Mouse (Mus musculus) liver, embryonic 12.5 days (tissue): ENCODE data around the gene Gm30302. TPM values are rescaled to one million over a fixed set of nuclear protein-coding genes. Genes with fewer than 3 reads are reported as not detected.
"Not testable (repeated sequence)": the region's sequence is repeated elsewhere in the genome, so short reads cannot be mapped to it uniquely, and the experiment has no call there.

Experiments used
- ATAC-seq: fragments of 200-750 bp; cut with Nextera tagmentation; 2 replicates; pipeline ENCODE4 v1.8.0; 2017; ENCODE audit warnings: moderate number of reproducible peaks, mild to moderate bottlenecking, moderate library complexity
- H3K27ac ChIP-seq: fragments of 300-500 bp; sonication (generic); 2 replicates; pipeline ENCODE4 v1.5.1; 2016; ENCODE audit warnings: mild to moderate bottlenecking
- H3K27me3 ChIP-seq: fragments of 300-500 bp; sonication (generic); replicated peaks from 2 replicates; pipeline ENCODE4 v1.6.1; 2016; ENCODE audit warnings: mild to moderate bottlenecking, moderate library complexity
- H3K36me3 ChIP-seq: fragments of 300-500 bp; sonication (generic); 2 replicates; pipeline ENCODE4 v1.6.1; 2016; ENCODE audit warnings: mild to moderate bottlenecking, moderate library complexity
- H3K4me1 ChIP-seq: fragments of 300-500 bp; sonication (generic); 2 replicates; pipeline ENCODE4 v1.6.1; 2016
- H3K4me2 ChIP-seq: fragments of 300-500 bp; sonication (generic); 2 replicates; pipeline ENCODE4 v1.6.1; 2016; ENCODE audit warnings: mild to moderate bottlenecking, moderate library complexity
- H3K4me3 ChIP-seq: fragments of 300-500 bp; sonication (generic); 2 replicates; pipeline ENCODE4 v1.5.1; 2016; ENCODE audit warnings: mild to moderate bottlenecking, moderate library complexity
- H3K9ac ChIP-seq: fragments of 300-500 bp; sonication (generic); 2 replicates; pipeline ENCODE4 v1.6.1; 2016; ENCODE audit warnings: mild to moderate bottlenecking, moderate library complexity
- H3K9me3 ChIP-seq: fragments of 300-500 bp; sonication (generic); replicated peaks from 2 replicates; pipeline ENCODE4 v1.6.1; 2016; ENCODE audit warnings: mild to moderate bottlenecking, moderate library complexity
- WGBS: fragments of 180-500 bp; shearing (Covaris S2); methylation state at CpG from one replicate; pipeline ENCODE4 v1.1.7; 2016; ENCODE audit not compliant: insufficient replicate concordance; 5-methylcytosine and 5-hydroxymethylcytosine counted together
- polyA plus RNA-seq: library from polyadenylated mRNA; unstranded; fragments of >200 nt; fragmentation: Nextera tagmentation; extraction: Ambion mirVana; gene quantifications from 2 replicates; pipeline ENCODE4 v1.2.1, GENCODE M21; 2016

Gm30302 gene
- polyA plus RNA-seq, 1 experiment from 2014 or later: not detected

DNA sequence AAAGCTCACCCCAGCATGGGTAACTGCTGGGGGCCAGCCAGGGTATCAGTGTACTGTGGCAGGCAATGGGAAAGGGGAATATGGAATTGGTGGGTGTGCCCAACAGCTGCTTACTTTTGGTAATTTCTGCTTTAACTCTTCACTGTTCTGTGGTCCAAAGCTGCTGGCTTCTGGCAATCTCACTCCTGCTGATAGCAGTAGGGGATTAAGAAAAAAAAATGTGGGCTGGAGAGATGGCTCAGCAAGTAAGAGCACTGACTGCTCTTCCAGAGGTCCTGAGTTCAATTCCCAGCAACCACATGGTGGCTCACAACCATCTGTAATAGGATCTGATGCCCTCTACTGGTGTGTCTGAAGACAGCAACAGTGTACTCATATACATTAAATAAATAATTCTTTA is 27.3 kb downstream of the Gm30302 start:
- not testable (repeated sequence) for ATAC-seq, H3K9ac ChIP-seq, H3K27ac ChIP-seq, H3K27me3 ChIP-seq, H3K4me2 ChIP-seq, H3K4me3 ChIP-seq, H3K9me3 ChIP-seq, H3K36me3 ChIP-seq
- H3K4me1 ChIP-seq: peaks cover 23% of the 10 kb centered on the region

DNA sequence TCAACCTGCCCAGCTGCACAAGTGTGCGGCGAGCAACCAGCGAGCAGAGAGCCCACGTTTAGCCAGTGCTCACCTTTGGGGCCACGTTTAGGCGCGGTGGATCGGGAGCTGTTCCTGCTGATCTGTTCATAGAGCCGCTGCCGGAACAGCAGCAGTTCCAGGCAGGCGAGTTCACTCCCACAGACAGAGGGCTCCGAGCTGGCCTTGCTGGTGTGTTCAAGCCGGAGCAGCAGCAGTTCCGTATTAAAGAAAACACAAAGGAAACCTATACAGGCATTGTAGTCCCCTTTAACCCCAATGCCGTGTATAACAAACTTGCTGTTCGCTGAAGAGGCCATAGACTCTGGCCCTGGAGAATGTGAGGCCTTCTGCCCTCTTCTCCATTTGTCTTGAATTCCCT is 29.7 kb downstream of the Gm30302 start:
- WGBS: 65% methylated on average over 16 of the region's 16 CpGs
- Histone ChIP-seq H3K36me3 (no peaks in the 10 kb centered on the region), H3K4me1 (peaks cover 23% of the 10 kb centered on the region), H3K9ac (no peak overlapping the region), H3K4me2 (no peak overlapping the region), H3K9me3 (no peaks in the 10 kb centered on the region), H3K27ac (no peak overlapping the region), H3K4me3 (no peak overlapping the region), H3K27me3 (no peaks in the 10 kb centered on the region)
- ATAC-seq: no peak

DNA sequence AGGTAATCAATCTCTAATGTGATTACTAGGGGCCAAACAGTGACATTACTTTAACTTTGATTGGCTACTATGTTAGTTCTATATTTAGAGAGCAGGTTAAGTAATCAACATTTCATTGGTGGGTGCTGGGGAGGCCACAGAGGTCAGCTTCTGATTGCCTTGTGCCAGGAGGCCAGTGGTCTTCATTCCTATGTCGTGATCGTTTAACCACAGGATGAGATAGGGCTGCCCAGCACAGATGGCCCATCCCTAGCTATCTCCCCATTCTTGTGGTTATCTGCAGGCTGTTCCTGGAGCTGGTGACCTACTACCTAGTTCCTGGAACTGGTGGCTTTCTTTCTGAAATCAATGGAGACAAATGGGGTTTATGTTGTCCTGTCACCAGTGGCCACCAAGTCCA is 30.8 kb downstream of the Gm30302 start:
- Histone ChIP-seq H3K4me1 (peaks cover 23% of the 10 kb centered on the region), H3K27ac (no peak overlapping the region), H3K27me3 (no peaks in the 10 kb centered on the region), H3K4me3 (no peak overlapping the region), H3K9ac (no peak overlapping the region), H3K36me3 (no peaks in the 10 kb centered on the region), H3K9me3 (no peaks in the 10 kb centered on the region), H3K4me2 (no peak overlapping the region; the same call in 1 of the 2 replicates)
- whole genome bisulfite sequencing: 14% methylated on average over 2 of the region's 2 CpGs
- peak; percentile 71 for ATAC-seq

DNA sequence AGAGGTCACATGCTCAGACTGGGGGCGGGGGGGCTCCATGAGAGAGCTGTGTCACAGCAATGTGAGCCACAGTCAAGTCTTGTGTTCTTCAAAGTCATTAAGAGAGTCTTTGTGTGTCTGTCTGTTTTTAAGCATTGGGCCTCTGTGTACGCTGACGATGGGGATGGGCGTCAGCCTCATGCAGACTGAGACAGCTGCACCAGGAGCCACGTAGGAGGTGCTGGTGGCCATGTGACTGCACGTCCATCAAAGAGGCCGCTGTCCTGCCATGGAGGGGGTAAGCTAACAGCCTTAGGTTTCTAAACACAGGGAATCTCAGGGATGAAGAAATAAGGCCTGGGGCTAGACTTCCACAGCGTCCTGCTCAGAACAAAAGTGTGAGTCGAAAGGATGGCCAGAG is 32.5 kb downstream of the Gm30302 start:
- Histone ChIP-seq H3K36me3 (no peaks in the 10 kb centered on the region), H3K4me1 (peaks cover 23% of the 10 kb centered on the region), H3K4me2 (no peak overlapping the region), H3K27ac (no peak overlapping the region), H3K4me3 (no peak overlapping the region), H3K9ac (no peak overlapping the region), H3K9me3 (no peaks in the 10 kb centered on the region), H3K27me3 (no peaks in the 10 kb centered on the region)
- WGBS: 60% methylated on average over 9 of the region's 9 CpGs
- no peak for ATAC-seq

DNA sequence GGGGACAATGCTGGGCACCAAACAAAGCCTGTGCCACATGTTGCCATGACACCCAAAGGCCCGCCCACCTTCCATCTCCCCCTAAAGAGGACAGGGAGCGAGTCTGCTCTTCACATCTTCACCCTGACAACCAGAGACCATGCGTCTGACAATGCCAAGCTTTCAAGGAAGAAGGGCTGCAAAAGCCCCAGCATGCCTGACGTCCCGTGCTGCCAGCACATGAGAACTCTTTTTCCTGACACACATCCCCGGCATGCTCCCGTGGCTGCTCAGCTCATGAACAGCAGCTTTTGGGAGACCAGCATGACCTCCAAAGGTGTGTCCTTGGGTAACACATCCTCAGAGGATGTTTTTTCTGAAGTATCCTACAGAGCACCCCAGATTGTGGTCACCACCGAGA is 33.5 kb downstream of the Gm30302 start:
- no peaks in the 10 kb centered on the region for H3K27me3 ChIP-seq
- 75% methylated on average over 8 of the region's 8 CpGs for WGBS
- no peak for ATAC-seq

DNA sequence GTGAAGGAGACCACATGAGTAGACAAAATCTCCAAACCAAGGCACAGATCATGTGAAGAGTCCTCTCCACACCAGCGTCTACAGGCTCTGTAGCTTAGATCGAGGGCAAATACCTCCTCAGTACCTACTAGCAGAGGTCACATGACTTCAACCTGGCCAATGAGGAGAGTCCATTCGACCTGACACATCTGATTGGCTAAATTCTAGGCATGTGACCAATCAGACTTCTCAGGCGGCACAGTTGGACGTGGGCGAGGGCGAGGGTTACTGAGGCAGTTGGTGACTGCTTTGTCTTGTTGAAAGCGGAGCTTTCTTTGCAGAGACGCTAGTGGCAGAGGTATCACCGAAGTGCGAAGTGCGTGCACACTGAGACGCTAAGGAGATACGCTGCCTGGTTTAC is 36.6 kb downstream of the Gm30302 start:
- no peak overlapping the region for H3K4me2 ChIP-seq
- no peak for ATAC-seq
- 83% methylated on average over 14 of the region's 14 CpGs for WGBS
- H3K4me1 ChIP-seq: peaks cover 3% of the 10 kb centered on the region
- H3K36me3 ChIP-seq: no peaks in the 10 kb centered on the region
- H3K27ac ChIP-seq: no peak overlapping the region
- H3K4me3 ChIP-seq: no peak overlapping the region
- no peaks in the 10 kb centered on the region for H3K27me3 ChIP-seq
- H3K9ac ChIP-seq: no peak overlapping the region
- H3K9me3 ChIP-seq: no peaks in the 10 kb centered on the region

More for the DNA sequence above, 33.5 kb downstream of the Gm30302 start:
- Histone ChIP-seq H3K4me3 (no peak overlapping the region), H3K9me3 (no peaks in the 10 kb centered on the region), H3K9ac (no peak overlapping the region), H3K4me2 (no peak overlapping the region), H3K4me1 (peaks cover 23% of the 10 kb centered on the region), H3K27ac (no peak overlapping the region), H3K36me3 (no peaks in the 10 kb centered on the region)

DNA sequence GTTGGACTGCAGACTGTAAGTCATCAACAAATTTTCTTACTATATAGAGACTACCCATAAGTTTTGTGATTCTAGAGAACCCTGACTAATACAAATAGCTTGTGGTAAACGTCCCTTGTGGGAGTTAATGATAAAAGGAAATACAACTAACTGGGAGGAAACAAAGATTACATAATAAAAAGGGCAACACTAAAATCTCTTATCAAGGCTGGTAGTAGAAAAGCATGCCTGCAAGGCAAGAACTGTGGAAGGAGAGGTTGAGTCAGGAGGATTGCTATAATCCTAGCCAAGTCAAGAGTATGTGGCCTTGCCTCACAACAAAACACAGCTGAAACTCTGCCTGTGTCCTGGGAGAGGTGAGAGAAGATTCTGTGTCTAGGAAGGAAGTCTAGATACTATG is 38.1 kb downstream of the Gm30302 start:
- Histone ChIP-seq H3K27me3 (no peaks in the 10 kb centered on the region), H3K27ac (no peak overlapping the region), H3K9me3 (no peaks in the 10 kb centered on the region), H3K36me3 (no peaks in the 10 kb centered on the region), H3K4me2 (no peak overlapping the region), H3K4me3 (no peak overlapping the region), H3K9ac (no peak overlapping the region), H3K4me1 (no peaks in the 10 kb centered on the region)
- 18% methylated on average over 1 of the region's 1 CpGs for WGBS
- ATAC-seq: no peak

DNA sequence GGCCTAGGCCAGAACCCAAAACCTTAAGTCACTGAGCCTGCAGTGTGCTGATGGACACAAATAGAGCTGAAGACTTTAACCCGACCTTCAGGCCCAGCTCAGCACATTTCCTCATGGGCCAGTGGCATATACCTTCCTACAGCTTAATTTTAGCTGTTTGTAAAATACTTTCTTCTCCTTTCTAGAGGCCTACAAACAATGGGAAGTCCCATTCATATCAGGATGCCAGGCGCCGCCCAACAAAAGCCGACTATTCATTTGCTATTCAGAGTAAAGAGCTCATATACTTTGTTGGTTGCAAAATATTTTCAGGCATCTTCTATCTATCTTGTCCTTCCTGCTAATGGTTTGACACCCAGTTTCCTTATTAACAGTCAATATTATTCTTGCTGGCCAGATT is 40.8 kb downstream of the Gm30302 start:
- H3K4me1 ChIP-seq: no peaks in the 10 kb centered on the region
- H3K27me3 ChIP-seq: no peaks in the 10 kb centered on the region
- no peak for ATAC-seq
- no peaks in the 10 kb centered on the region for H3K36me3 ChIP-seq
- WGBS: 70% methylated on average over 4 of the region's 4 CpGs
- no peaks in the 10 kb centered on the region for H3K9me3 ChIP-seq
- H3K4me2 ChIP-seq: no peak overlapping the region
- H3K4me3 ChIP-seq: no peak overlapping the region
- H3K9ac ChIP-seq: no peak overlapping the region
- no peak overlapping the region for H3K27ac ChIP-seq

DNA sequence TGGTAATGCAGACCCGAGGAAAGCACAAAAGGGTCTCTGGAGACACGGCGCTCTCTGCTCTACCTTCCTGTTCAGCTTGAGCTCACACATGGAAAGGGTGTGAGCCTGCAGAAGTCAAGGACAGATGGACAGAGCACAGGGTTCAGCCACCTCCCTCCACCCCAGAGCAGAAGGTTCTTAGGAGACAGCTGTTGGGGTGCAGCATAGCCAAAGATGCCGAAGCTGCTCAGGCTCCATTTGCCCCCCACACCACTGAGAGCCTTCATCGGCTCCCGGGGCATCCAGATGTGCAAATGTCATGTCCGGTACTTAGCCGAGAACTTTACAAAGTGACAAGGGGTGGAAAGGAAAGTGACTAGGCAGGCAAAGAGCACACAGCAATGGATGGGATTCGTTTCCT is 42.2 kb downstream of the Gm30302 start:
- ATAC-seq: no peak
- Histone ChIP-seq H3K27me3 (no peaks in the 10 kb centered on the region), H3K9ac (no peak overlapping the region), H3K4me1 (no peaks in the 10 kb centered on the region), H3K27ac (no peak overlapping the region), H3K9me3 (no peaks in the 10 kb centered on the region), H3K36me3 (no peaks in the 10 kb centered on the region), H3K4me3 (no peak overlapping the region), H3K4me2 (no peak overlapping the region)
- WGBS: 73% methylated on average over 9 of the region's 9 CpGs

DNA sequence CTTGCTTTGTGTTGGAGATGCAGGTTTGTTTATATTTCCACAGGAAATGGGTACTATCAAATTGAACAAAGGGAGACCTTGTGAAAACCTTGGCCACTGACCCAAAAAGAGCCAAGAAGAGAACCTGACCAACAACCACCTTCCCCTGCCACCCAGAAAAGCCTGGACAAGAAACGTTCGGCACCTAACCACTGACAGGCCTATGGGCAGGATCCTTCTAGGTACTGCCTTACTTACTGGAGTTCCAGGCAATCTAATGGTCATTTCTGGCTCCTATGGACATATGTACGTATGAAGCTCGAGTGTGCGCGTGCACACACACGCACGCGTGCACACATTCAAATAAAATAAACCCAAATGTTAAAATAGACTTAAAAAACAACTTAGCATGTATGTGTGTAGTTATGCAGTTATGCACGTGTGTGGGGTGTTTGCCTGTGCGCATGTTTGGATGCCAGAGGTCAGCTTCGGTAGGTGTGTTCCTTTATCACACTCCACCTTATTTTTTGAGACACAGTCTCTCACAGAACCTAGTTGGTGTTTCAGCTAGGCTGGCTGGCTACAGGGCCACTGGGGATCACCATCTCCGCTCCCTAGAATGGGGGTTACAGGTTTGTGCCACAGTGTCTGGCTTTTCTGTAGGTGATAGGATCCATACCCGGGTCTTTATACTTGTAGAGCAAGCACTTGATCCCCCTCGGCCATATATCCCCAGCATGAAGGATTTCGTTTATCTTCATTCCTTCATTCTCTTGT is 57.3 kb downstream of the Gm30302 start:
- Histone ChIP-seq H3K27ac (no peak overlapping the region), H3K4me1 (no peaks in the 10 kb centered on the region), H3K4me2 (no peak overlapping the region), H3K9me3 (no peaks in the 10 kb centered on the region), H3K36me3 (no peaks in the 10 kb centered on the region), H3K4me3 (no peak overlapping the region), H3K27me3 (no peaks in the 10 kb centered on the region), H3K9ac (no peak overlapping the region)
- no peak for ATAC-seq
- 79% methylated on average over 16 of the region's 16 CpGs for WGBS

DNA sequence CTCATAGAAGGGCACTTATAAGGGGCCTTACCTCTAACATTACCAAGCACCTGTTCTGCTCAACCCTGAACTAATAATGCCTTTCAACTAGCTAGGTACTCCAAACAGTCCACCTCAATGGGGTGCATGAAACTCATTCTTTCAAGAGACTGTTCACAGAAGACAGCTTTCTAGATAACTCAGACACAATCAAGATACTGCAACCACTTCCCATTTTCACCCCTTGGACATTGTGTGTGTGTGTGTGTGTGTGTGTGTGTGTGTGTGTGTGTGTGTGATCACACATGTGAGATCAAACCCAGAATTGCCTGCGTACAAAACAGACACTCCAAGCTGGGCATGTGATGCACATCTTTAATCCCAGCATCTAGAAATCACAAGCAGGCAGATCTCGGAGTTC is 60.8 kb downstream of the Gm30302 start:
- Histone ChIP-seq H3K4me1 (no peaks in the 10 kb centered on the region), H3K9ac (no peak overlapping the region), H3K27me3 (no peaks in the 10 kb centered on the region), H3K4me2 (no peak overlapping the region), H3K36me3 (peaks cover 32% of the 10 kb centered on the region), H3K4me3 (no peak overlapping the region), H3K9me3 (no peaks in the 10 kb centered on the region), H3K27ac (no peak overlapping the region)
- 68% methylated on average over 2 of the region's 2 CpGs for WGBS
- ATAC-seq: no peak

DNA sequence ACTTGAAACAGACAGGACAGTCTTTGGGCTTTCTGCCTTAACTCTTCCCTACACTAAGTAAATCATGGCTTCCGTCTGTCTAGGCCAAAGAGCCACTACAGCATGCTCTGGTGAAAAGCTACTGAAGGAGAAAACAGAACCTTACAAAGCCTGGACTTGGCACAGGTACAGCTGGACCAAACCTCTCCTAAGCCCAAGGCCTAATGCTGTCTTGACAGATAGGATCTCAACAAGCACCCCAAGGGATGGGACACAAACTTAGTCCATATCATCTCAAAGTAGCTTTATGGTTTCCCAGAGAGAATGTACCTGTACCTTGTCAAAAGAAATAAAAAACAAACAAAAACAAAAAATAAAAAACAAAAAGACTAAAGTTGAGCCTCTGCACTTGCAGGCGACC is 62.4 kb downstream of the Gm30302 start:
- no peak overlapping the region for H3K9ac ChIP-seq
- H3K36me3 ChIP-seq: peaks cover 48% of the 10 kb centered on the region
- H3K4me3 ChIP-seq: no peak overlapping the region
- H3K4me1 ChIP-seq: no peaks in the 10 kb centered on the region
- 85% methylated on average over 2 of the region's 2 CpGs for WGBS
- H3K9me3 ChIP-seq: no peaks in the 10 kb centered on the region
- H3K27ac ChIP-seq: no peak overlapping the region
- H3K27me3 ChIP-seq: no peaks in the 10 kb centered on the region
- no peak overlapping the region for H3K4me2 ChIP-seq
- no peak for ATAC-seq
